Mouse (Mus musculus): ENCODE results near the gene Flcn.

Flcn gene

GRCm38 (mm10) chr11:59769307-59769706, 40.5 kb downstream of the Flcn start:
- no peak for DNase-seq (ENCODE audit: low read depth)

GRCm38 (mm10) chr11:59760796-59761195, 49.0 kb downstream of the Flcn start:
- DNase-seq (ENCODE audit: low read depth) = no peak

GRCm38 (mm10) chr11:59759626-59760025, 50.2 kb downstream of the Flcn start:
- DNase-seq (ENCODE audit: low read depth) = no peak

GRCm38 (mm10) chr11:59759178-59759577, 50.6 kb downstream of the Flcn start:
- DNase-seq (ENCODE audit: low read depth) = no peak

- no peak for DNase-seq (ENCODE audit: low read depth)
Measured at GRCm38 (mm10) chr11:59758191-59758985, 51.4 kb downstream of the Flcn start.

GRCm38 (mm10) chr11:59756351-59756750, 53.5 kb downstream of the Flcn start:
- DNase-seq (ENCODE audit: low read depth) = no peak

GRCm38 (mm10) chr11:59754504-59754903, 55.3 kb downstream of the Flcn start:
- no peak for DNase-seq (ENCODE audit: low read depth)

- no peak for DNase-seq (ENCODE audit: low read depth)
Measured at GRCm38 (mm10) chr11:59749050-59749449, 60.8 kb downstream of the Flcn start.

- peak; percentile 57 for DNase-seq (ENCODE audit: low read depth)
Measured at GRCm38 (mm10) chr11:59746614-59747013, 63.2 kb downstream of the Flcn start.

GRCm38 (mm10) chr11:59745851-59746250, 64.0 kb downstream of the Flcn start:
- no peak for DNase-seq (ENCODE audit: low read depth)

- no peak for DNase-seq (ENCODE audit: low read depth)
Measured at GRCm38 (mm10) chr11:59744374-59744773, 65.4 kb downstream of the Flcn start.

- DNase-seq (ENCODE audit: low read depth) = no peak
Measured at GRCm38 (mm10) chr11:59743712-59744111, 66.1 kb downstream of the Flcn start.

- DNase-seq (ENCODE audit: low read depth) = no peak
Measured at GRCm38 (mm10) chr11:59743307-59743706, 66.5 kb downstream of the Flcn start.

GRCm38 (mm10) chr11:59741915-59742314, 67.9 kb downstream of the Flcn start:
- no peak for DNase-seq (ENCODE audit: low read depth)
